Mouse (Mus musculus) neural tube, embryonic 15.5 days (tissue): ENCODE data around the gene Net1. TPM values are rescaled to one million over a fixed set of nuclear protein-coding genes. Genes with fewer than 3 reads are reported as not detected.
"Not testable (repeated sequence)": the region's sequence is repeated elsewhere in the genome, so short reads cannot be mapped to it uniquely, and the experiment has no call there.

Source experiments
- ATAC-seq: fragments of 200-750 bp; cut with Nextera tagmentation; 2 replicates; pipeline ENCODE4 v1.8.0; 2017; ENCODE audit warnings: mild to moderate bottlenecking, moderate TSS enrichment, moderate library complexity; ENCODE audit not compliant: low FRiP score
- H3K27ac ChIP-seq: fragments of 300-500 bp; sonication (generic); replicated peaks from 2 replicates; pipeline ENCODE4 v1.5.1; 2015; ENCODE audit warnings: mild to moderate bottlenecking, inconsistent platforms
- H3K27me3 ChIP-seq: fragments of 300-500 bp; sonication (generic); replicated peaks from 2 replicates; pipeline ENCODE4 v1.6.1; 2015; ENCODE audit warnings: inconsistent platforms
- H3K36me3 ChIP-seq: fragments of 300-500 bp; sonication (generic); 2 replicates; pipeline ENCODE4 v1.6.1; 2015; ENCODE audit warnings: inconsistent platforms
- H3K4me1 ChIP-seq: fragments of 300-500 bp; sonication (generic); 2 replicates; pipeline ENCODE4 v1.6.1; 2015; ENCODE audit warnings: inconsistent platforms
- H3K4me2 ChIP-seq: fragments of 300-500 bp; sonication (generic); 2 replicates; pipeline ENCODE4 v1.6.1; 2015; ENCODE audit warnings: inconsistent platforms, mild to moderate bottlenecking, moderate library complexity
- H3K4me3 ChIP-seq: fragments of 300-500 bp; sonication (generic); replicated peaks from 2 replicates; pipeline ENCODE4 v1.5.1; 2015; ENCODE audit warnings: mild to moderate bottlenecking, inconsistent platforms
- H3K9ac ChIP-seq: fragments of 300-500 bp; sonication (generic); replicated peaks from 2 replicates; pipeline ENCODE4 v1.6.1; 2015; ENCODE audit warnings: mild to moderate bottlenecking, inconsistent platforms
- H3K9me3 ChIP-seq: fragments of 300-500 bp; sonication (generic); replicated peaks from 2 replicates; pipeline ENCODE4 v1.6.1; 2016; ENCODE audit warnings: inconsistent platforms
- WGBS: fragments of 180-500 bp; shearing (Covaris S2); methylation state at CpG from one replicate; pipeline ENCODE4 v1.1.7; 2015; ENCODE audit warnings: mixed read lengths; 5-methylcytosine and 5-hydroxymethylcytosine counted together
- polyA plus RNA-seq: library from polyadenylated mRNA; unstranded; fragments of >200 nt; fragmentation: Nextera tagmentation; extraction: Ambion mirVana; gene quantifications from 2 replicates; pipeline ENCODE4 v1.2.1, GENCODE M21; 2015

The Net1 gene
- polyA plus RNA-seq, 1 experiment from 2014 or later: 11.7 TPM

- ATAC-seq: no peak
- no peaks in the 10 kb centered on the region for H3K9me3 ChIP-seq
- WGBS: 84% methylated on average over 6 of the region's 6 CpGs
Measured at GRCm38 (mm10) chr13:3907151-3907696, 10.8 kb downstream of the Net1 start.

DNA sequence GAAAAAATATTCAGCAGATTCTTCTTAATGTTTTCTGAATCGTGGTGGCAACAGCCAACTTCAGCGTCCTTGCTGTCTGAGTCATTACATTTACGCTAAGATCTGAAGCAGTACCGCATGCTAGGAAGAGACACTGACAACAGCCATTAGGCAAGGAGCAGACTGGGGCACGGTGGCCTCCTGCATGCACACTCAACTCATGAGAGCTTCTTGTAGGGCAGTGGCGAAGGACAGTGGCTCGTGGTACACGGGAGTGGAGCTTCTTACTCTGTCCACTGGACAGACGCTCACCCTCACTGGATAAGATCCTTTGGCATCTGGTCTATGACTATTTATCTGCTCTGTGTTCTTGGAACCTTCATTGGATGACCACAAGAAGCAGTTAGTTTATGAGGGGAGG is 18.7 kb downstream of the Net1 start:
- Histone ChIP-seq H3K27ac (no peak overlapping the region), H3K9ac (no peak overlapping the region), H3K4me3 (no peak overlapping the region), H3K4me2 (no peak overlapping the region), H3K9me3 (no peaks in the 10 kb centered on the region), H3K27me3 (no peaks in the 10 kb centered on the region), H3K36me3 (no peaks in the 10 kb centered on the region), H3K4me1 (no peaks in the 10 kb centered on the region)
- WGBS: 93% methylated on average over 9 of the region's 9 CpGs
- no peak for ATAC-seq

More at GRCm38 (mm10) chr13:3907151-3907696, 10.8 kb downstream of the Net1 start:
- Histone ChIP-seq H3K27me3 (no peaks in the 10 kb centered on the region), H3K36me3 (no peaks in the 10 kb centered on the region), H3K4me1 (no peaks in the 10 kb centered on the region), H3K9ac (no peak overlapping the region), H3K4me2 (no peak overlapping the region), H3K4me3 (no peak overlapping the region), H3K27ac (no peak overlapping the region)

GRCm38 (mm10) chr13:3898202-3898601 is 19.8 kb downstream of the Net1 start:
- H3K4me3 ChIP-seq, H3K36me3 ChIP-seq, H3K9me3 ChIP-seq, H3K9ac ChIP-seq, ATAC-seq, H3K27me3 ChIP-seq, H3K4me1 ChIP-seq, H3K4me2 ChIP-seq, H3K27ac ChIP-seq: not testable (repeated sequence)
- 96% methylated on average over 5 of the region's 5 CpGs for WGBS

GRCm38 (mm10) chr13:3896913-3897312 is 21.1 kb downstream of the Net1 start:
- no peak overlapping the region for H3K9ac ChIP-seq
- WGBS: 39% methylated on average over 5 of the region's 5 CpGs
- no peak for ATAC-seq

GRCm38 (mm10) chr13:3896032-3896431 is 22.0 kb downstream of the Net1 start:
- no peak overlapping the region for H3K4me3 ChIP-seq
- no peak overlapping the region for H3K9ac ChIP-seq
- no peak for ATAC-seq
- peaks cover 7% of the 10 kb centered on the region; the same call in 1 of the 2 replicates for H3K27me3 ChIP-seq
- H3K4me1 ChIP-seq: 0 out of 2 replicates have a peak, but pooled peaks cover 4% of the 10 kb centered on the region
- no peaks in the 10 kb centered on the region for H3K36me3 ChIP-seq
- no peaks in the 10 kb centered on the region for H3K9me3 ChIP-seq
- no peak overlapping the region for H3K27ac ChIP-seq
- no peak overlapping the region for H3K4me2 ChIP-seq
- 89% methylated on average over 6 of the region's 6 CpGs for WGBS

More at GRCm38 (mm10) chr13:3896913-3897312, 21.1 kb downstream of the Net1 start:
- H3K4me1 ChIP-seq: 0 out of 2 replicates have a peak, but pooled peaks cover 4% of the 10 kb centered on the region
- H3K27ac ChIP-seq: no peak overlapping the region
- peaks cover under 1% of the 10 kb centered on the region; the same call in 1 of the 2 replicates for H3K27me3 ChIP-seq
- no peaks in the 10 kb centered on the region for H3K9me3 ChIP-seq
- no peak overlapping the region for H3K4me2 ChIP-seq
- H3K4me3 ChIP-seq: no peak overlapping the region
- H3K36me3 ChIP-seq: no peaks in the 10 kb centered on the region

GRCm38 (mm10) chr13:3895397-3895980 is 22.5 kb downstream of the Net1 start:
- Histone ChIP-seq H3K9ac (no peak overlapping the region), H3K27ac (no peak overlapping the region), H3K36me3 (no peaks in the 10 kb centered on the region), H3K9me3 (no peaks in the 10 kb centered on the region), H3K4me1 (0 out of 2 replicates have a peak, but pooled peaks cover 4% of the 10 kb centered on the region), H3K4me2 (no peak overlapping the region), H3K4me3 (no peak overlapping the region), H3K27me3 (peaks cover 7% of the 10 kb centered on the region; the same call in 1 of the 2 replicates)
- ATAC-seq: no peak
- WGBS: 86% methylated on average over 8 of the region's 8 CpGs

DNA sequence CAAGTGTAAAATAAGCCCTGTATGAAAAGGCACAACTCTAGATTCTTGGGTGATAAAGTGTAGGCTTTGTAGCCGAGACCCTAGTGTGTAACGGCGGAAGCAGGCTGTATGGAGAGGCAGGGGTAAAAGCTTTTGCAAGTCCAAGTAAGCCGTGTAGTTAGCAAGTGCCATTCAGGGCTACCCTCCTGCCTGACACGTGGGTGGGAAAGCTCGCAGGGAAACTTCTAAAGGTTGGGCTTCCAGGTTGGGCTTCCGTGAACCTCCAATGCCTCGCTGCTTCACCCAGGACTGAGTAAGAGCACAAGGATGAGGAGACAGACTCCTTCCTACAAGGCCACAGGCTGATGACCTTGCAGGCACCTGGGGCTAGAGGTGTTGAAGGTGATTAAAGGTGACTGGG is 23.5 kb downstream of the Net1 start:
- 78% methylated on average over 8 of the region's 8 CpGs for WGBS
- Histone ChIP-seq H3K4me2 (no peak overlapping the region), H3K4me3 (no peak overlapping the region), H3K9me3 (no peaks in the 10 kb centered on the region), H3K4me1 (0 out of 2 replicates have a peak, but pooled peaks cover 4% of the 10 kb centered on the region), H3K27me3 (peaks cover 7% of the 10 kb centered on the region; the same call in 1 of the 2 replicates), H3K27ac (no peak overlapping the region), H3K9ac (no peak overlapping the region), H3K36me3 (no peaks in the 10 kb centered on the region)
- no peak for ATAC-seq

- peak overlapping the region; percentile 60 for H3K9ac ChIP-seq
- peaks cover 4% of the 10 kb centered on the region; the same call in 1 of the 2 replicates for H3K36me3 ChIP-seq
- WGBS: under 1% methylated on average over 35 of the region's 35 CpGs
- H3K27me3 ChIP-seq: peaks cover 7% of the 10 kb centered on the region; the same call in 1 of the 2 replicates
- H3K9me3 ChIP-seq: no peaks in the 10 kb centered on the region
- H3K27ac ChIP-seq: no peak overlapping the region
- ATAC-seq: peak; percentile 99
- H3K4me2 ChIP-seq: peak overlapping the region; percentile 85
- peak overlapping the region; percentile 55 for H3K4me3 ChIP-seq
- H3K4me1 ChIP-seq: 0 out of 2 replicates have a peak, but pooled peaks cover 4% of the 10 kb centered on the region
Measured at GRCm38 (mm10) chr13:3893126-3893734, 24.8 kb downstream of the Net1 start.

GRCm38 (mm10) chr13:3892601-3893000 is 25.4 kb downstream of the Net1 start:
- peaks cover 9% of the 10 kb centered on the region for H3K36me3 ChIP-seq
- H3K9me3 ChIP-seq: no peaks in the 10 kb centered on the region
- H3K4me1 ChIP-seq: 0 out of 2 replicates have a peak, but pooled peaks cover 4% of the 10 kb centered on the region
- ATAC-seq: no peak
- peak overlapping the region; percentile 55 for H3K4me3 ChIP-seq
- 0 out of 2 replicates have a peak overlapping the region, but pooled peaks have one; percentile 37 for H3K9ac ChIP-seq
- H3K4me2 ChIP-seq: peak overlapping the region; percentile 85
- no peak overlapping the region for H3K27ac ChIP-seq
- peaks cover 7% of the 10 kb centered on the region; the same call in 1 of the 2 replicates for H3K27me3 ChIP-seq
- 26% methylated on average over 7 of the region's 7 CpGs for WGBS

DNA sequence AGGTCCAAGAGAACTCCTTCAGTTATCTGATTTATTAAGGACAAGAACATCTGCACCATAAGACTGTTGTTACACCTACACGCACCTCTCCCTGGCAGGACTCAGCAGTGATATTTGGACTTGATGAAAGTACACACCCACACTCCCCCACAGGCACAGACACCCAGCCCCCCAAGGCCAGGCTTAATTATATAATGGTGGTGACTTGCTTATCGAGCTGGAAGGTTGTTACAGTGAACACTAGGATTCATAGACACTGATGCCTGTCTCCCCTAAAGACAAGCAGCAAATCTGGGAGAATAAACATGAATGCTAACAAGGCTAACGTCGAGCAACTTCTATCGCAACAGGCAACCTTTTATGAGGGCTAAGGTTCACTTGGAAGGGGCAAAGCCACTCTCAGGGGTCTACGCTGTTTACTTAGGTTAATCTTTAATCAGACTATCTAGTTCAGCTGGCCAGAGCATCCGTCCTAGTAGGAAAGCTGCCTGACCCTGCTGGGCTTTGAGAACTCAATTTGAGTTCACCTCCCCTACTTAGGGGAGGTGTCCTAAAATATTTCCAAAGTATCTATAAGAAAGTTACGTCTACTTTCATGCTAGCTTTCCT is 26.4 kb downstream of the Net1 start:
- whole genome bisulfite sequencing: 39% methylated on average over 8 of the region's 8 CpGs
- Histone ChIP-seq H3K4me3 (peak overlapping the region; percentile 55; the same call in 1 of the 2 replicates), H3K36me3 (peaks cover 18% of the 10 kb centered on the region), H3K27ac (no peak overlapping the region), H3K9ac (no peak overlapping the region), H3K4me2 (peak overlapping the region; percentile 85), H3K4me1 (0 out of 2 replicates have a peak, but pooled peaks cover 4% of the 10 kb centered on the region), H3K27me3 (peaks cover 7% of the 10 kb centered on the region; the same call in 1 of the 2 replicates), H3K9me3 (no peaks in the 10 kb centered on the region)
- no peak for ATAC-seq

GRCm38 (mm10) chr13:3890061-3890460 is 28.0 kb downstream of the Net1 start:
- no peak overlapping the region for H3K27ac ChIP-seq
- H3K27me3 ChIP-seq: peaks cover 7% of the 10 kb centered on the region; the same call in 1 of the 2 replicates
- no peak overlapping the region for H3K9ac ChIP-seq
- 18% methylated on average over 8 of the region's 8 CpGs for WGBS
- 0 out of 2 replicates have a peak, but pooled peaks cover 4% of the 10 kb centered on the region for H3K4me1 ChIP-seq
- no peak overlapping the region for H3K4me2 ChIP-seq
- no peaks in the 10 kb centered on the region for H3K9me3 ChIP-seq
- H3K36me3 ChIP-seq: peaks cover 29% of the 10 kb centered on the region
- ATAC-seq: no peak
- H3K4me3 ChIP-seq: no peak overlapping the region
